ENCODE assay signal across 29 mouse cellular contexts in the genomic region with DNA sequence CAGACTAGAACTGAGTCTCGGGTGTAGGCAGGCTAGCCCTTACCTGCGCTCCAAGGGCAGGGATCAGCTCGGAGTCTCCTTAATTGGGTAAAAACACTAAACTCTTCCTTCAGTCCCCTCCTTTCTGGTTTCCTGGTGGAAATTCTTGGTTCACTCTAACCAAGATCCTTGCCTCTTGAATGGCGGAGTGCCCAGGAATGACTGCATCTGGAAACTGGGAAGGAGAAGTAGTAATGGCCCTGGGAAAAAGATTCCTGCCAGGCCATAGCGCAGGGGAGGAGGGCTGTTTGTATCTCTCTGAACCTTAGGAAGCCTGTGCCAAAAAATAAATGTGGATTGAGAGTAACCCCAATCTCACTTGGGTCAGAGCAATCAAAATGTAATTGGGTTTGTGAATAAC. TPM values are rescaled to one million over a fixed set of nuclear protein-coding genes. Genes with fewer than 3 reads are reported as not detected.
DNase-seq lines count a peak whose midpoint lies in the region; ATAC-seq lines count a peak whose summit lies in the region.
"Had no signal": no experiment of that assay in that cellular context is flagged by ENCODE, and none has a peak within 500 bp of the region (broad histone marks: within the 10 kb centered on the region; RNA-seq: fewer than 3 reads in every experiment).

No protein-coding gene starts in this region.

- ATAC-seq in forebrain, embryonic 11.5 days (replicated peaks; ENCODE audit: low FRiP score) = no peak
- no peak for ATAC-seq in forebrain, embryonic 12.5 days (ENCODE audit: low FRiP score)
- no peak for ATAC-seq in monocyte, adult 5-6 weeks (replicated peaks; ENCODE audit: insufficient number of reproducible peaks, low FRiP score, low TSS enrichment, poor library complexity, severe bottlenecking)
- ATAC-seq: CD4-positive, CD25-positive, alpha-beta regulatory T cell, adult 4 months; forebrain, embryonic 13.5 days; hindbrain, embryonic 16.5 days; midbrain, embryonic 16.5 days had no signal

- H3K4me1 ChIP-seq in forebrain, embryonic 11.5 days (replicated peaks; ENCODE audit: control insufficient read depth, insufficient read depth, low read length) = no peaks in the 10 kb centered on the region
- H3K4me1 ChIP-seq in forebrain, embryonic 12.5 days = peaks cover 5% of the 10 kb centered on the region; the same call in 1 of the 2 replicates
- H3K4me1 ChIP-seq: embryonic facial prominence, embryonic 12.5 days; heart, embryonic 12.5 days; limb, embryonic 13.5 days; liver, embryonic 13.5 days; midbrain, embryonic 10.5 days; neural tube, embryonic 12.5 days had no signal

- WGBS in forebrain, embryonic 11.5 days = 89% methylated on average over 5 of the region's 5 CpGs
- 92% methylated on average over 5 of the region's 5 CpGs for WGBS in forebrain, embryonic 12.5 days

- H3K9me3 ChIP-seq in forebrain, embryonic 11.5 days (ENCODE audit: control insufficient read depth, low read length) = no peaks in the 10 kb centered on the region
- no peaks in the 10 kb centered on the region for H3K9me3 ChIP-seq in forebrain, embryonic 12.5 days
- H3K9me3 ChIP-seq: embryonic facial prominence, embryonic 12.5 days; forebrain, embryonic 13.5 days; heart, embryonic 12.5 days; kidney, embryonic 15.5 days; limb, embryonic 13.5 days; liver, embryonic 13.5 days; neural tube, embryonic 12.5 days had no signal

- H3K27me3 ChIP-seq in forebrain, embryonic 11.5 days (ENCODE audit: control insufficient read depth, insufficient read depth, low read length) = no peaks in the 10 kb centered on the region
- H3K27me3 ChIP-seq in forebrain, embryonic 12.5 days = no peaks in the 10 kb centered on the region; the same call in 1 of the 2 replicates
- H3K27me3 ChIP-seq: embryonic facial prominence, embryonic 12.5 days; heart, embryonic 12.5 days; limb, embryonic 13.5 days; liver, embryonic 13.5 days; neural tube, embryonic 12.5 days had no signal

- H3K27ac ChIP-seq in forebrain, embryonic 11.5 days (ENCODE audit: low read depth, low read length) = no peak overlapping the region
- no peak overlapping the region for H3K27ac ChIP-seq in forebrain, embryonic 12.5 days
- H3K27ac ChIP-seq: embryonic facial prominence, embryonic 12.5 days; forebrain, embryonic 13.5 days; kidney, embryonic 15.5 days; layer of hippocampus, adult 2 months; left cerebral cortex, adult 2 months; limb, embryonic 13.5 days; liver, embryonic 13.5 days; midbrain, embryonic 10.5 days; neural tube, embryonic 12.5 days had no signal

- peak; percentile 30 for DNase-seq in forebrain, embryonic 11.5 days (ENCODE audit: low spot score)
- peak; percentile 48 for DNase-seq in 3T3-L1 (ENCODE audit: low read depth, low spot score)
- peak; percentile 6 for DNase-seq in fibroblast of lung, adult 2 months (ENCODE audit: low read depth)
- DNase-seq in gastrocnemius, postnatal 25 days = peak; percentile 28
- DNase-seq in frontal cortex, postnatal 25 days (ENCODE audit: low spot score in 2 of 2) = no peak
- no peak for DNase-seq in kidney, postnatal 14 days
- DNase-seq: adrenal gland, adult 8-10 months; cerebellum, adult 8-10 months; cerebellum, postnatal 25 days; heart, adult 18-20 months; kidney, adult 18-20 months; kidney, postnatal 36 days; liver, embryonic 13.5 days; lung, embryonic 14.5 days had no signal

- H3K4me3 ChIP-seq in forebrain, embryonic 11.5 days (ENCODE audit: low read depth, low read length) = no peak overlapping the region
- H3K4me3 ChIP-seq in forebrain, embryonic 12.5 days (replicated peaks) = no peak overlapping the region
- H3K4me3 ChIP-seq: embryonic facial prominence, embryonic 12.5 days; forebrain, embryonic 13.5 days; heart, embryonic 12.5 days; kidney, embryonic 15.5 days; layer of hippocampus, adult 2 months; left cerebral cortex, adult 2 months; limb, embryonic 13.5 days; liver, embryonic 13.5 days; midbrain, embryonic 10.5 days; myocyte; neural tube, embryonic 12.5 days had no signal

- no peak overlapping the region for H3K4me2 ChIP-seq in forebrain, embryonic 11.5 days (ENCODE audit: low read depth, low read length, severe bottlenecking)
- no peak overlapping the region for H3K4me2 ChIP-seq in forebrain, embryonic 12.5 days
- H3K4me2 ChIP-seq: embryonic facial prominence, embryonic 12.5 days; forebrain, embryonic 13.5 days; heart, embryonic 12.5 days; kidney, embryonic 15.5 days; limb, embryonic 13.5 days; liver, embryonic 13.5 days; lung, embryonic 14.5 days; neural tube, embryonic 12.5 days had no signal

- H3K36me3 ChIP-seq in forebrain, embryonic 11.5 days (ENCODE audit: control insufficient read depth, insufficient read depth, low read length) = no peaks in the 10 kb centered on the region
- H3K36me3 ChIP-seq in forebrain, embryonic 12.5 days (replicated peaks) = no peaks in the 10 kb centered on the region
- H3K36me3 ChIP-seq: embryonic facial prominence, embryonic 12.5 days; heart, embryonic 12.5 days; kidney, embryonic 15.5 days; limb, embryonic 13.5 days; liver, embryonic 13.5 days; midbrain, embryonic 10.5 days; neural tube, embryonic 12.5 days had no signal

- H3K9ac ChIP-seq in forebrain, embryonic 11.5 days (ENCODE audit: low read length) = no peak overlapping the region
- no peak overlapping the region for H3K9ac ChIP-seq in forebrain, embryonic 12.5 days
- H3K9ac ChIP-seq: embryonic facial prominence, embryonic 12.5 days; forebrain, embryonic 13.5 days; heart, embryonic 12.5 days; kidney, embryonic 15.5 days; limb, embryonic 13.5 days; liver, embryonic 13.5 days; lung, embryonic 14.5 days; neural tube, embryonic 12.5 days had no signal

RNA-seq across cellular contexts. Expression of a gene that starts 30.9 kb away (rescaled TPM):
- polyA plus RNA-seq in forebrain, embryonic 11.5 days (2014; fragmentation: Nextera tagmentation; extraction: Ambion mirVana) = 6.2 and 7.4 TPM in 2 replicates
- 8.8 and 9.0 TPM in 2 replicates for polyA plus RNA-seq in forebrain, embryonic 12.5 days (2016; fragmentation: Nextera tagmentation; extraction: Ambion mirVana)
- 10 to 100 TPM; 45.0 to 47.1 TPM for total RNA-seq in gastrocnemius, postnatal 25 days (2021)
- total RNA-seq in monocyte, adult 5-6 weeks (2017) = 1.6 to 5.2 TPM in 2 of 3 replicates, not detected in the other
- polyA plus RNA-seq: CD4-positive, CD25-positive, alpha-beta regulatory T cell, adult 4 months had no signal

Comparison
In these comparisons a context has a peak if more than half of its experiments do, and no peak if none do; other contexts are left out.
1. DNase-seq: peak in forebrain, embryonic 11.5 days (single experiment), 3T3-L1 (single experiment), fibroblast of lung, adult 2 months (single experiment) and gastrocnemius, postnatal 25 days (single experiment); none in frontal cortex, postnatal 25 days (0 of 2) and kidney, postnatal 14 days (single experiment).